Mouse (Mus musculus) myocyte (in vitro differentiated cells): Measurements from ENCODE around the gene Man1c1. TPM values are rescaled to one million over a fixed set of nuclear protein-coding genes. Genes with fewer than 3 reads are reported as not detected.

Experiments used
- H3K27me3 ChIP-seq: one replicate; pipeline ENCODE4 v1.6.1; 2011; ENCODE audit not compliant: control insufficient read depth, insufficient read depth, insufficient read length
- H3K36me3 ChIP-seq: one replicate; pipeline ENCODE4 v1.6.1; 2011; ENCODE audit not compliant: control insufficient read depth, insufficient read depth
- H3K4me2 ChIP-seq: one replicate; pipeline ENCODE4 v1.6.1; 2011; ENCODE audit warnings: low read depth, control low read depth
- H3K4me3 ChIP-seq: one replicate; pipeline ENCODE4 v1.5.1; 2011; ENCODE audit warnings: mild to moderate bottlenecking, control low read depth, moderate library complexity
- H3K79me2 ChIP-seq: one replicate; pipeline ENCODE4 v1.6.1; 2011; ENCODE audit not compliant: control insufficient read depth, insufficient read depth
- H3ac ChIP-seq: one replicate; pipeline ENCODE4 v1.6.1; 2011; ENCODE audit not compliant: control insufficient read depth, insufficient read length
- CEBPB ChIP-seq: IDR thresholded peaks from 2 replicates; pipeline ENCODE4 v1.6.1; 2011; ENCODE audit warnings: mild to moderate bottlenecking, moderate library complexity; ENCODE audit not compliant: poor library complexity, insufficient read depth, severe bottlenecking
- E2F4 ChIP-seq: IDR thresholded peaks from one replicate; pipeline ENCODE4 v1.6.1; 2011; ENCODE audit warnings: mild to moderate bottlenecking, control low read depth, moderate library complexity; ENCODE audit not compliant: insufficient read depth
- MAX ChIP-seq: IDR thresholded peaks from one replicate; pipeline ENCODE4 v1.6.1; 2011; ENCODE audit warnings: low read depth, mild to moderate bottlenecking, control low read depth
- MYOD1 ChIP-seq, 3 experiments: IDR thresholded peaks; one replicate each; pipeline ENCODE4 v1.6.1; 2011; ENCODE audit warnings: control low read depth in 2 of 3, low read depth in 2 of 3, mild to moderate bottlenecking in 2 of 3, moderate library complexity in 1 of 3; ENCODE audit not compliant: insufficient read length in 2 of 3, control insufficient read depth in 1 of 3
- MYOG ChIP-seq, 3 experiments: IDR thresholded peaks; one replicate each; pipeline ENCODE4 v1.6.1; 2011; ENCODE audit warnings: control low read depth in 2 of 3, low read depth in 2 of 3, mild to moderate bottlenecking in 2 of 3; ENCODE audit not compliant: insufficient read length in 2 of 3, control insufficient read depth in 1 of 3, insufficient read depth in 1 of 3
- POLR2A ChIP-seq: IDR thresholded peaks from one replicate; pipeline ENCODE4 v1.6.1; 2011; ENCODE audit warnings: low read depth, mild to moderate bottlenecking, control low read depth, moderate library complexity; ENCODE audit not compliant: insufficient read length
- POLR2AphosphoS2 ChIP-seq: IDR thresholded peaks from one replicate; pipeline ENCODE4 v1.6.1; 2011; ENCODE audit warnings: low read depth, control low read depth; ENCODE audit not compliant: insufficient read length
- REST ChIP-seq: IDR thresholded peaks from one replicate; pipeline ENCODE4 v1.6.1; 2011; ENCODE audit warnings: mild to moderate bottlenecking, control low read depth, moderate library complexity; ENCODE audit not compliant: insufficient read depth, insufficient read length
- SRF ChIP-seq: IDR thresholded peaks from one replicate; pipeline ENCODE4 v1.6.1; 2011; ENCODE audit warnings: low read depth; ENCODE audit not compliant: control insufficient read depth, insufficient read length
- TCF12 ChIP-seq: IDR thresholded peaks from one replicate; pipeline ENCODE4 v1.6.1; 2011; ENCODE audit warnings: mild to moderate bottlenecking, control low read depth; ENCODE audit not compliant: poor library complexity, insufficient read depth, severe bottlenecking
- TCF3 ChIP-seq: IDR thresholded peaks from one replicate; pipeline ENCODE4 v1.6.1; 2011; ENCODE audit warnings: low read depth, control low read depth; ENCODE audit not compliant: insufficient read length
- USF1 ChIP-seq: IDR thresholded peaks from one replicate; pipeline ENCODE4 v1.6.1; 2011; ENCODE audit warnings: low read depth, mild to moderate bottlenecking, control low read depth, moderate library complexity
- polyA plus RNA-seq: library from polyadenylated mRNA; unstranded; fragments of >200 nt; fragmentation: generic; extraction: Trizol; gene quantifications from one replicate; pipeline ENCODE4 v1.2.1, GENCODE M21; 2012; ENCODE audit warnings: missing spikeins

Gene Man1c1
- polyA plus RNA-seq, 1 experiment: 11.3 TPM

- H3K4me2 ChIP-seq: no peak overlapping the region
Observed at GRCm38 (mm10) chr4:134730106-134730505, 26.0 kb upstream of the Man1c1 start.

DNA sequence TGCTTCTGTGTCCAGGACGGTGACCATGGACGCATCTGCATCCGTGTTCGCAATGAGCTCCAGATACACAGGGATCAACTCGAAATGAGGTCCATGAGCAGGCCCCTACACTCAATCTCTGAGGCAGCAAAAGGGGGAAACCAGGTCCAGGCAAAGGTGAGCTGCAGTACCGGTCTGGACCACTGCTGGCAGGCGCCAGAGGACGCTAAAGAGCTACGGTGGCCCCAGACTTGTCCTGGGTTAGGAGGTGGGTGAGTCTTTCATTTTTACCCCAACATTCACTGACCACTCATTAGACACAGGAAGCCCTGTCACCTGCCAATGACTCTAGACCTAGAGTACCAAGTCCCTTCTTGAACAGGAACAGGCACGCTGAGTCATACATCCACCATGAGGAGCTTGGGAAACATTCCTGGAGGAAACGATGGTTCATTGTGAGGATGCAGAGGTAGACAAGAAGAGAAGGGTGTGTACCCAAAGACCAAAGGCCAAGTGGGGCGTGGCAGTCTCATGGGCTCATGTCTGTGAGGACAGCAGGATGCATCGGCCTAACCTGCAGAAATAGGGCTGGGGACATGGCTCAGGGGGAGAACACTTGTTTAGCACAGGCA, 21.8 kb upstream of the Man1c1 start:
- H3K79me2 ChIP-seq: no peaks in the 10 kb centered on the region
- no peak overlapping the region for H3K4me2 ChIP-seq
- H3K4me3 ChIP-seq: no peak overlapping the region
- no peaks in the 10 kb centered on the region for H3K27me3 ChIP-seq
- H3ac ChIP-seq: no peak overlapping the region
- TF ChIP-seq CEBPB (no peak), SRF (no peak), USF1 (no peak), MYOG (IDR thresholded peaks at IDR 0.05; ENCODE audit: control insufficient read depth in 1 of 3, insufficient read depth in 1 of 3, insufficient read length in 2 of 3, low read depth in 2 of 3) (no peak), TCF12 (no peak), POLR2AphosphoS2 (no peak), TCF3 (no peak), POLR2A (no peak), MAX (no peak)
- no peaks in the 10 kb centered on the region for H3K36me3 ChIP-seq

More at GRCm38 (mm10) chr4:134730106-134730505, 26.0 kb upstream of the Man1c1 start:
- no peak overlapping the region for H3ac ChIP-seq
- no peak for TF ChIP-seq MYOD1 (IDR thresholded peaks at IDR 0.05; ENCODE audit: control insufficient read depth in 1 of 3, insufficient read length in 2 of 3, low read depth in 2 of 3)
- no peak for TF ChIP-seq TCF12
- no peak for TF ChIP-seq TCF3
- no peak for TF ChIP-seq USF1
- no peak for TF ChIP-seq REST
- no peak for TF ChIP-seq POLR2A
- TF ChIP-seq POLR2AphosphoS2: no peak
- no peak for TF ChIP-seq MAX
- no peak for TF ChIP-seq SRF
- TF ChIP-seq E2F4: no peak
- TF ChIP-seq MYOG (IDR thresholded peaks at IDR 0.05; ENCODE audit: control insufficient read depth in 1 of 3, insufficient read depth in 1 of 3, insufficient read length in 2 of 3, low read depth in 2 of 3): no peak
- TF ChIP-seq CEBPB: no peak
- no peak overlapping the region for H3K4me3 ChIP-seq
- H3K79me2 ChIP-seq: no peaks in the 10 kb centered on the region
- H3K27me3 ChIP-seq: no peaks in the 10 kb centered on the region
- no peaks in the 10 kb centered on the region for H3K36me3 ChIP-seq

DNA sequence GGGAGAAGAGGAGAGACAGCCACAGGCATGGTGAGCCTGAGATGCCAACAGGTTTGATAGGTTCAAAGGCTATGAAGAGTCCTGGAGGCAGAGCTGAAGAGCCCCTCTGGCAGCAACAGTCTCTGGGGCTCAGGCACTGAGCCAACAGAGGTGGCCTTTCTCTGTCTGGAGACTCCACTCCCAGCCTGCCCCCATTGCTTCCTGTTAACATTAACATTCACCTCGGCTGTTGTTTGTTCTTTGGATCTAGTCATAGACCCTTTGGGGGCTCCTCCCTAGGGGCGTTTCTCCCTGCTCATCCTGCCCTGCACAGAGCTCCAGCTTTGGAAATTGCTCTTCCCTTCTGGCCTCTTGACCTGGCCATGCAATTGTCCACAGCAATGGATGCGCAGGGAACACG, 20.9 kb upstream of the Man1c1 start:
- no peak overlapping the region for H3K4me2 ChIP-seq
- H3K36me3 ChIP-seq: no peaks in the 10 kb centered on the region
- H3K27me3 ChIP-seq: no peaks in the 10 kb centered on the region
- no peak overlapping the region for H3ac ChIP-seq
- no peaks in the 10 kb centered on the region for H3K79me2 ChIP-seq
- no peak overlapping the region for H3K4me3 ChIP-seq
- no peak for TF ChIP-seq MYOG (IDR thresholded peaks at IDR 0.05; ENCODE audit: control insufficient read depth in 1 of 3, insufficient read depth in 1 of 3, insufficient read length in 2 of 3, low read depth in 2 of 3)
- no peak for TF ChIP-seq MAX
- TF ChIP-seq E2F4: no peak
- no peak for TF ChIP-seq TCF12
- TF ChIP-seq POLR2AphosphoS2: no peak
- TF ChIP-seq SRF: no peak
- TF ChIP-seq MYOD1 (IDR thresholded peaks at IDR 0.05; ENCODE audit: control insufficient read depth in 1 of 3, insufficient read length in 2 of 3, low read depth in 2 of 3): no peak
- no peak for TF ChIP-seq CEBPB
- TF ChIP-seq USF1: no peak
- no peak for TF ChIP-seq POLR2A
- no peak for TF ChIP-seq REST
- no peak for TF ChIP-seq TCF3

GRCm38 (mm10) chr4:134723251-134723650, 19.2 kb upstream of the Man1c1 start:
- Histone ChIP-seq H3K4me2 (no peak overlapping the region), H3ac (no peak overlapping the region), H3K79me2 (no peaks in the 10 kb centered on the region), H3K36me3 (no peaks in the 10 kb centered on the region), H3K27me3 (no peaks in the 10 kb centered on the region), H3K4me3 (no peak overlapping the region)
- TF ChIP-seq SRF (no peak), TCF3 (no peak), POLR2AphosphoS2 (no peak), E2F4 (no peak), MAX (no peak), REST (no peak), MYOD1 (IDR thresholded peaks at IDR 0.05; ENCODE audit: control insufficient read depth in 1 of 3, insufficient read length in 2 of 3, low read depth in 2 of 3) (no peak)

- Histone ChIP-seq H3K79me2 (no peaks in the 10 kb centered on the region), H3K4me3 (no peak overlapping the region), H3K27me3 (no peaks in the 10 kb centered on the region), H3ac (no peak overlapping the region), H3K4me2 (peak overlapping the region; percentile 73), H3K36me3 (no peaks in the 10 kb centered on the region)
- TF ChIP-seq CEBPB: no peak
- no peak for TF ChIP-seq POLR2AphosphoS2
- TF ChIP-seq MYOG (IDR thresholded peaks at IDR 0.05; ENCODE audit: control insufficient read depth in 1 of 3, insufficient read depth in 1 of 3, insufficient read length in 2 of 3, low read depth in 2 of 3): no peak
- no peak for TF ChIP-seq TCF12
- TF ChIP-seq MYOD1 (IDR thresholded peaks at IDR 0.05; ENCODE audit: control insufficient read depth in 1 of 3, insufficient read length in 2 of 3, low read depth in 2 of 3): peak; percentile 50 to 56 (median 55)
Observed at GRCm38 (mm10) chr4:134721076-134721475, 17.0 kb upstream of the Man1c1 start.
